8 mouse cellular contexts compared by ENCODE assay signal in the genomic region with DNA sequence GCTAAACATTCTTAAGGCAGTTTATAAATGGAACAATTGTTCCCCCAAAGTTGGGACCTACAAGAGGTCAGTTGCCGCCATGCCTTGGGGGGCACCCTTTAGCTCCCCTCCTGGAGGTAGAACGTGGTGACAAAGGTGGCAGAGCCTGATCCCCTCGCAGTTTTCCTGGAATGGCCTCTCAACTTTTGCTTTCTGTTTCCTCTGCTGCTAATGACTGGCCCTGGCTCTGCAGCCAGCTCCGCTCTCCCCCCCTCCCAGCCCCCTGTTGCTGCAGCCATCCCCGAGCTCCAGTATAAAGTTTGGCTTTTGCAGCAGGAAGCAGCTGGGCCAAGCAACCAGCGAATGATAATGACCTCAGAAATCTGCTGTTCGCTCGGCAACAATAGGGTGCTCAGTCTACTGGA.
DNase-seq lines count a peak whose midpoint lies in the region; ATAC-seq and TF ChIP-seq lines count a peak whose summit lies in the region.

No protein-coding gene starts in this region.

- intact Hi-C loops in left cerebral cortex, adult 2 months (cut with DNase I) = loop anchor here (10.0 kb wide), 1 partner anchor 212 kb away; a partner anchor contains a TSS
- intact Hi-C loops in left cerebral cortex, postnatal 14 days (cut with DNase I) = no loop called here

- no peaks in the 10 kb centered on the region for H3K36me3 ChIP-seq in heart, embryonic 10.5 days
- no peaks in the 10 kb centered on the region for H3K36me3 ChIP-seq in kidney, adult 2 months (ENCODE audit: control insufficient read depth, insufficient read depth, low read length)
- H3K36me3 ChIP-seq in liver, postnatal 0 days (replicated peaks; ENCODE audit: insufficient read depth, low read length) = no peaks in the 10 kb centered on the region

- peaks cover 14% of the 10 kb centered on the region for H3K4me1 ChIP-seq in heart, embryonic 10.5 days
- no peaks in the 10 kb centered on the region for H3K4me1 ChIP-seq in kidney, adult 2 months (ENCODE audit: control insufficient read depth, insufficient read depth, low read length)
- H3K4me1 ChIP-seq in liver, postnatal 0 days (ENCODE audit: insufficient read depth) = peaks cover 2% of the 10 kb centered on the region; the same call in 1 of the 2 replicates
- H3K4me1 ChIP-seq in olfactory bulb, adult 2 months (ENCODE audit: control insufficient read depth, insufficient read depth, low read length) = peaks cover 18% of the 10 kb centered on the region

- H3K27ac ChIP-seq in left cerebral cortex, adult 2 months = peak overlapping the region; percentile 18; the same call in 1 of the 2 replicates
- H3K27ac ChIP-seq in heart, embryonic 10.5 days = no peak overlapping the region
- peak overlapping the region; percentile 70; the same call in 1 of the 2 replicates for H3K27ac ChIP-seq in kidney, adult 2 months (ENCODE audit: insufficient read depth, low read depth, low read length)
- no peak overlapping the region for H3K27ac ChIP-seq in liver, postnatal 0 days (ENCODE audit: low read depth)
- 0 out of 2 replicates have a peak overlapping the region, but pooled peaks have one; percentile 54 for H3K27ac ChIP-seq in olfactory bulb, adult 2 months (ENCODE audit: insufficient read depth, low read depth, low read length)

- TF ChIP-seq CTCF in left cerebral cortex, adult 2 months (IDR thresholded peaks at IDR 0.05) = no peak
- TF ChIP-seq CTCF in kidney, adult 2 months (conservative IDR thresholded peaks at IDR 0.05; ENCODE audit: insufficient read depth, insufficient read length, low read depth, low read length) = no peak
- no peak for TF ChIP-seq CTCF in liver, postnatal 0 days (IDR thresholded peaks at IDR 0.05; ENCODE audit: low read depth)
- no peak for TF ChIP-seq CTCF in olfactory bulb, adult 2 months (IDR thresholded peaks at IDR 0.05; ENCODE audit: insufficient read depth, low read depth, low read length)

- 10% methylated on average over 8 of the region's 8 CpGs for WGBS in heart, embryonic 10.5 days
- WGBS in kidney, adult 2 months = 6% methylated on average over 8 of the region's 8 CpGs
- WGBS in liver, postnatal 0 days (ENCODE audit: insufficient replicate concordance) = 11% methylated on average over 8 of the region's 8 CpGs
- 11% methylated on average over 8 of the region's 8 CpGs for WGBS in olfactory bulb, adult 2 months

- ATAC-seq in liver, postnatal 0 days = no peak

- H3K9me3 ChIP-seq in heart, embryonic 10.5 days = no peaks in the 10 kb centered on the region
- H3K9me3 ChIP-seq in liver, postnatal 0 days (ENCODE audit: low read length) = no peaks in the 10 kb centered on the region

- no peak overlapping the region for H3K9ac ChIP-seq in liver, postnatal 0 days (replicated peaks)

- H3K27me3 ChIP-seq in heart, embryonic 10.5 days (ENCODE audit: insufficient read depth, poor library complexity, severe bottlenecking) = peaks cover 22% of the 10 kb centered on the region
- no peaks in the 10 kb centered on the region for H3K27me3 ChIP-seq in kidney, adult 2 months (replicated peaks; ENCODE audit: control insufficient read depth, insufficient read depth, low read length)
- H3K27me3 ChIP-seq in liver, postnatal 0 days (ENCODE audit: insufficient read depth, low read length) = no peaks in the 10 kb centered on the region

- peak overlapping the region; percentile 64 for H3K4me2 ChIP-seq in liver, postnatal 0 days (ENCODE audit: low read depth, low read length)

- DNase-seq in left cerebral cortex, adult 2 months (ENCODE audit: extremely low spot score in 1 of 2, low spot score in 2 of 2) = no peak
- DNase-seq in left cerebral cortex, postnatal 14 days (ENCODE audit: low spot score in 2 of 2) = no peak
- DNase-seq in embryo, embryonic 9.5 days (ENCODE audit: extremely low spot score) = peak; percentile 67
- no peak for DNase-seq in heart, embryonic 10.5 days (ENCODE audit: low spot score)
- DNase-seq in kidney, adult 2 months = peak; percentile 54
- no peak for DNase-seq in liver, postnatal 0 days
- no peak for DNase-seq in T-cell, adult 2 months (ENCODE audit: low spot score)

- H3K4me3 ChIP-seq in left cerebral cortex, adult 2 months = peak overlapping the region; percentile 28; the same call in 1 of the 2 replicates
- peak overlapping the region; percentile 35; the same call in 1 of the 2 replicates for H3K4me3 ChIP-seq in heart, embryonic 10.5 days
- peak overlapping the region; percentile 47 for H3K4me3 ChIP-seq in kidney, adult 2 months (ENCODE audit: insufficient read depth, low read depth, low read length)
- peak overlapping the region; percentile 30; the same call in 1 of the 2 replicates for H3K4me3 ChIP-seq in liver, postnatal 0 days (ENCODE audit: low read depth, low read length)
- H3K4me3 ChIP-seq in olfactory bulb, adult 2 months (ENCODE audit: insufficient read depth, low read depth, low read length) = peak overlapping the region; percentile 19; the same call in 1 of the 2 replicates

- no peak for TF ChIP-seq POLR2A in kidney, adult 2 months (IDR thresholded peaks at IDR 0.05; ENCODE audit: low read depth, low read length)
- no peak for TF ChIP-seq POLR2A in olfactory bulb, adult 2 months (IDR thresholded peaks at IDR 0.05; ENCODE audit: insufficient read depth, low read depth, low read length)

- no peak for TF ChIP-seq EP300 in liver, postnatal 0 days (IDR thresholded peaks at IDR 0.05; ENCODE audit: low read depth)

Comparison
In these comparisons a context has a peak if more than half of its experiments do, and no peak if none do; other contexts are left out.
1. DNase-seq: peak in embryo, embryonic 9.5 days (single experiment) and kidney, adult 2 months (single experiment); none in left cerebral cortex, adult 2 months (0 of 2), left cerebral cortex, postnatal 14 days (0 of 2), heart, embryonic 10.5 days (single experiment), liver, postnatal 0 days (single experiment) and T-cell, adult 2 months (single experiment).
2. H3K27ac ChIP-seq: peak in left cerebral cortex, adult 2 months (single experiment), kidney, adult 2 months (single experiment) and olfactory bulb, adult 2 months (single experiment); none in heart, embryonic 10.5 days (single experiment) and liver, postnatal 0 days (single experiment).
3. Peak in every context shown above with its lines, with median percentiles within 50 percentile points of each other: H3K4me3 ChIP-seq.